Mouse (Mus musculus) telencephalon, adult 2 months (tissue): ENCODE results near the gene Slc17a9.
A peak's percentile ranks its signal among the peaks of the same experiment; 100 is the strongest.

Source experiments
- DNase-seq: peaks from one replicate; pipeline ENCODE4 v3.0.0-alpha.2; 2011; ENCODE audit warnings: low read depth, low spot score

Gene Slc17a9

DNA sequence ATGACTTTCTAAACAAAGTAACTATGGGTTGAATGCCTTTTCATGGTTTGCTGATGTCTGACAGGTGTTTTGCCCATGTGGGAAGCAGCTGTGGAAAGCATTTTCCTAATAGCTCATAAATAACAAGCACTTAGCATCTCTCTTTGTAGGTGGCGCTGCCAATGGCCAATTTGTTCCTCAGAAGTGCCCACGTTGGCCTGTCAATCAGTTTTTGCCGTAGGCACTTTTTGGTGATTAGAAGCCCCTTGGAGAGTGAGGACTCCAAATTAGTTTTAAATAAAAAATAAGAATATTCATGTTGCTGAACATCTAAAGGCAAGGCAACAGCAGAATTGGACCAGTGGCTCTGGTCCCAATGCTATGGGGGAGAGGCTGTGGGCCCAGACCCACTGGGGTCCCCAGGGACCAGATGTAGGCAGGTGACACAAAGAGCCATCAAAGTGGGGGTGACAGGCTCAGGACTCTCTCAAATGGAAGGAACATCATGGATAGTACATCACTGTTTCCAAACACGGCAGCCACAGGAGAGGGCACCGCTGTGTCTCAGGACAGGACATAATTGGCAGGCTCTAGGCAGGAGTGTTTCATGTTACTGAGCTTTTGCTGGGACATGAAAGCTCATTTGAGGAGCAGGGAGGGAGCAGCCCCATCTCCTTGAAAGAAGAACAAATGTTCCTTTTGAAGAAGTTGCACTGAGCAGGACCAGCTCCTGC lies 30.1 kb downstream of the Slc17a9 start:
- DNase-seq: no peak

DNA sequence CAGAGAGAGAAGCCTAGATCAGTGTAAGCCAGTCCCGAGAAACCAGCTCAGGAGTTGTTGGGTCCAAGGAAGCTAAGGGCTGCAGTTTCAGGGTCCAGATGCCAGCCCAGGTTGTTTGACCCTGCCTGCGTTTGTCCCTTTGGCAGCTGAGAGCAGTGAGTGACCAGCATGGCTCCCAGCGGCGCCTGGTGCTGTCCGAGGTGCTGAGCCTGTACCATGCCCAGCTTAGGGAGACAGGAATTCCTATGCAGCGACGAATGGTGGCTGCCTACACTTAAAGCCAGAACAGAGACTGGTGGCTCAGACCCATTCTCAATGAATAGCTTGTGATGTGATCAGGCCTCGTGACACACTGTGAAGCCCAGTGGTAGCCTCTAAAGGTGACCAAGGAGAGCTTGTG lies 30.8 kb downstream of the Slc17a9 start:
- no peak for DNase-seq

DNA sequence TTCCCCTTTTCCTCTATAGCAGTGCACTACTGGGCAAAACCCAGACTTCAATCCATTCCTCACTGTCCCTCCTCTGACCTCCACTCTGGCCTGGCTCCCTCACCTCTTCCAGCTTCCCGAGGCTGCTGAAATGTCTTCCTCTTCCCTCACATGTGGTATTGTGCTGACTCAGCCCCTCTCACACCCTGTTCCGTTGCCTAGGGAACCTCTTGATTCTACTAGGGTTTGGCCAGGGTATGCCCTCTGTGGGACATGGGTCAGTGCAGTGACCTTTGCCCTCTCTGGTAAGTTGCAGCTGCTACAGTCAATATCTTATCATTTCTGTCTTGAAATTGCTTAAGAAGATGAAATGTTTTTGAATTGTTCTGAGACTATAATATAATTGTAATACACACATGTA lies 31.7 kb downstream of the Slc17a9 start:
- DNase-seq: no peak

DNA sequence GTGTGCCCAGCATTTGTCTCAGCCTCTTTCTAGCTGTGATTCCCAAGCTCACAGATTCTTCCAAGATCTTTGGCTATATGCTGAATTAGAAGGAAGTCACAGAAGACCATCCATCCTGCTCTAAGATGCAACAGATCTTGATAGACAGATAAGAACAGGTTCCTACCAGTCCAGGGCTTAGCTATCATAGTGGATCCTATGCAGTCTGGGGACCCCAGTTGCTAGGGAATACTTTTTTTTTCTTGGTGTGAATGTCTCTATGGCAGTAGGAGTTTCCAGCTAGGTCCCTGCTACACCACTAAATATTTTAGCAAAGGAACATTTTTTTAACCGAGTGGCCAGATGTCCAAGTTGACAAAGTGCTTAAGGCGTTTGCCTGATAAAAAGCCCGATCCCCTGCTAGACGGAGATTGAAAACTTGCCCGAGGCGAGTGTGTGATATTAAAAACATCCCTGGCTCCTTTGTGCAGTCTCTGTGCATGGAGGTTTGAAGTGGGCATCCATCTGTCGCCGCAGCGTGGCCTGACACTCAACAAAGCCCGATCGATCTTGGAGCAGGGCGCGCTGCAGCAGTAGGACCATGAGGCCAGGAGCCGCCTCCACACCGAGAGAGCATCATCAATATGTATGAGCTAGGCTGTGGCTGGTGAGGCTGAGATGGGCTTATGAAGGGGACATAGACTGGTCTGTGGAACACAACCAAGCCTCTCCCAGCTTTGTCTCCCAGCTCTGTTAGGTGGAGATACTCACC lies 33.6 kb downstream of the Slc17a9 start:
- no peak for DNase-seq

DNA sequence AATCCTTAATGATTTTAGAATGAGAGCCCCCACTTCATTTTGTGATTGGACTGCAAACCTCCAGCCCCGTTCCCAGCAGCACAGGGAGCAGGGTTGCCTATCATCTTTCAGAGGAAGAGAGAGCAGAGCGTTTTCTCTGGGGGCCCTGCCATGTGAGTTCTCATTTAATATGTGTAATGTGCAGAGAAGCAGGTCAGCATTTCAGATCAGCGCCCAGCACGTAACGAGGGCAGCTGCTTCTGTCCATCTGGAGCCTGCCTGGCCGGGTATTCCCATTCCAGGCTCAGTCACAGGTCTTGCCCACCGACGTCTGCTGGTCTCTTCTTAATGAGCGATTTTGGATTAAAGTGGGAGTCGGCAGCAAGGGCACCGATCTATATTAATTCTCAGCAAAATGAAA lies 39.9 kb downstream of the Slc17a9 start:
- DNase-seq: no peak

DNA sequence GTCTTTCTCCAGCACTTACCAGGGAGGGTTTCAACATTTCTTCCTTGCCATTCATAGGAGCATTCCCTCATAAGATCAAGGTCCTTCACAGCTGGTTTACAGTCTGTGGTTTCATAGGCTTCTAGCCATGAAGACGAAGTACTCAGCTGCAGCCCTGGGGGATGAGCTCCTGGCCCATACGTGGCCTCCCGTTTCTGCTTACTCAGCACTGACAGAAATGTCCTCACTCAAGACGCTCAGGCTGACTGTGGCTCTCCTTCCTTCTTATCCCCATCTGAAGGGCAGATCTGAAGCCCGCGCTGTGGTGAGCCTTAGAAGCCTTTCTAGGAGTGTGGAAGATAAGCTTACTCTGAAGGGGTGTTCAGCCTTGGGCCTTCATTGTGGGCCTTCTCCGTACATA lies 40.6 kb downstream of the Slc17a9 start:
- no peak for DNase-seq

DNA sequence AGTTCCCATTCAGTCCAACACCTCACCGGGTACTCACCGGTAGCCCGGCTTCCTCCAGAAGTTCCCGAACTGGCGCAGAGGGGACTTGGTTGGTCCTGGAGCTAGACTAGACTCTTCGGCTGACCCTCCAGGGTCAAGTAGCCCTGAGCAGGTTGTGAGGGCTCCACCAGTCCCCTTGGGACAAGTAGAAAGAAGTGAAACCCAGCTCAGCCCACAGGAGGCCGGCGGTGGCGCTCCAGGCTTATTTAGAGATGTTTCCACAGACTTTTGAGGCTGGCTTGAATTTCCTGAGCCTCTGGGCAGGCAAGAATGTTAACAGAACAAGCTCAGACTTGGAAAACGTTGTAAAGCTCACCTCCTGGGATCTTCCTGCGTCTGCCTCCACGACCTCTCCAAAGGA lies 50.2 kb downstream of the Slc17a9 start:
- DNase-seq: no peak

DNA sequence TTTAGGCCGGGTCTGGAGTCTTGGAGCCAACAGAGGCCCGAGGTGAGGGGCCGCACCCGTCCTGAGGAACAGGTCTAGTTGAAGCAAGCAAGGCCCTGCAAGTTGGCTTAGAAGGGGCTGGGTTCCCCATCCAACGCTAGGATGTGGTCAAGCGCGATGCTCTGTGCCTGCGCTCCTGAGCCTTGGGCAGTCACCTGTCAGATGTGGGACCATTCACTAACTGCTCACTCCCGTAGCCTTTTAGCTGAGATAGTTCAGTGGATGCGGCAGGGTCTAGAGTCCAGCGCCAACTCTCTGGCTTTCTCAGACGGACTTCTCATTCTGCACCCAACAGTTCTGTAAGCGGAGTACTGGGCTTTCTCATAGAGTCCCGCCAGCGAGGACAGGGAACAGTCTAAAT lies 50.6 kb downstream of the Slc17a9 start:
- DNase-seq: no peak

DNA sequence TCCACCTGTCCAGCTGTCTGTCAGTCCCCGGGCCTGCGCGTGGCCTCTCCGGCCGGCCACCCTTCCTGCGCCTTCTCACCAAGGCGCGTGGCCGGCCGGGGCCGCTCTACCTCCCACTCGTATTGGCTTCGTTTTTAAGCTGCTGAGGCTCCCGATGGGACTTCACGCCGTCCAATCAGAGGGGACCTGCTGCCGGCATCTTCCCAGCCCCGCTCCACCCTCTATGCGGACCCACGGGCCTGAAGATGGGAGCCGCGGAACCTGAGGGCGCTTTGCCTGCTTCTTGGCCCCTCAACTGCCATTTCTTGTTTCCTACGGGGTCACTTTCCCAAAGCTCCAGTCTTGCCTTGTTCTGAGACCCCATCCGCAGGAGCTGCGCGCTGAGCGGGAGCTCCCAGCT lies 51.7 kb downstream of the Slc17a9 start, which contains the start of gene Bhlhe23:
Bhlhe23 (minus strand) TSS at position 108 of the 400 bp plus-strand sequence.
- no peak for DNase-seq

DNA sequence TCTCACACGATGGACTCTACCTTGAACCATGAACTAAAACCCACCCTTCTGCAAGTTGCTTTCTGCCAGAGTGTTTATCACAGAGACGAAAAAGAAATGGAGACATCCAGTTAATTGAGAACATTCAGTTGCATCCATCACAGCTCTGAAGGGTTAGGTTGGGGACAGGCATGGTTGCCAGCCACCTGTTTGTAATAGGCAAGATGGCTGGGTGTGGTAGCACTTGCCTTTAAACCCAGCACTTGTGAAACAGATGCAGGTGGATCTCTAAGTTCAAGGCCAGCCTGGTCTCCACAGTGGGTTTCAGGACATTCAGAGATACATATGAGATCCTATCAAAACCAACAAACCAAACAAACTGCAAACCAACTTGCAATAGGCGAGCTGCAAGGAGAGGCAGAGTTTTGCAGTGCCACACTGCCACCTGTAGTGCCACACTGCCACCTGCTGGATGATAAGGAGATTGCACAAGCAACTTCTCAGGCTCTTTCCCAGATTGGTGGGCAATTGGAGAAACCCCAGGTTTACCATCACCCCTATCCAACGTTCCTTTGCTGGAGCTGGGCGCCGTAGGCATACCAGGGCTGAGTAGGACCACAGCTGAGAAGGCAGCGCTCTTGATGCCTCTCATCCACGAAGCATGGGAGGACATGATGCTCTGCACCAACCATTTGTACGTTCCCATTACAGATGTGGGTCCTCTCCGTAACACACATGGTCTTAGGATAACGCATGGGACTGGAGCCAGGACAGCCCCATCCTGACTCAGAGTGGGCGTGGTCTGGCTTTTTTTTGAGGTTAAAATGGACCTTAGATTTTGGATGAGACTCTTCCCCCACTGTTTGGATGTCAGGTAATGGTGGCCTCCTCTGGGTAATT lies 54.4 kb downstream of the Slc17a9 start:
- DNase-seq: peak; percentile 43

DNA sequence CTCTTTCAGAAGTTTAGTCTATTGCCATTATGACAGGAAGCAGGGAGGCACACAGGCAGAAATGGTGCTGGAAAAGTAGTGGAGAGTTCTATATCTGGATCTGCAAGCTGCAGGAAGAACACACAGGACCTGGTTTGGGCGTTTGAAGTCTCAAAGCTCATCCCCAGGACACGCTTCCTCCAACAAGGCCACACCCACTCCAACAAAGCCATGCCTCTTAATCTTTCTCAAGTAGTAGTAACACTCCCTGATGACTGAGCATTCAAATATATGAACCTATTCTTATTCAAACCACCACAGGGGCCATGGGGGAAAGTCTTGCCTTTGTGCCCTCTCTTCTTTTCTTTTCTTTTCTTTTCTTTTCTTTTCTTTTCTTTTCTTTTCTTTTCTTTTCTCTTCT lies 55.2 kb downstream of the Slc17a9 start:
- DNase-seq: no peak

DNA sequence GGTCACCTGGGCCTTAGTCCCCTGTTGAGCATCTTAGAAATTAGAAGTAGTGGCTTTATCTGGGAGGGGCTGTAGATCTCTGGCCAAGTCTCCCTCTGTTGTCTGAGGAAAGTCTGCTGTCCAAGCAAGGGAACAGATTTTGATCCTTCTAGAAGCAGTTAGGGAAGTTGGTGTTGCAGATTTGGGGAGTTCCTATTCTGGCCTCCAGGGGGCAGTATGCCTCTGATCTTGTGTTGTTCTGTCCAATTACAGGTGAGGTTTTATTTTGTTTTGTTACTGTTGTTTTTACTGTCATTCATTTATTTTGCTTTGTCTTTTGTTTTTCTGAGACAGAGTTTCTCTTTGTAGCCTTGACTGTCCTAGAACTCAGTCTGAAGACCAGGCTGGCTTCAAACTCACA lies 61.7 kb downstream of the Slc17a9 start:
- no peak for DNase-seq

DNA sequence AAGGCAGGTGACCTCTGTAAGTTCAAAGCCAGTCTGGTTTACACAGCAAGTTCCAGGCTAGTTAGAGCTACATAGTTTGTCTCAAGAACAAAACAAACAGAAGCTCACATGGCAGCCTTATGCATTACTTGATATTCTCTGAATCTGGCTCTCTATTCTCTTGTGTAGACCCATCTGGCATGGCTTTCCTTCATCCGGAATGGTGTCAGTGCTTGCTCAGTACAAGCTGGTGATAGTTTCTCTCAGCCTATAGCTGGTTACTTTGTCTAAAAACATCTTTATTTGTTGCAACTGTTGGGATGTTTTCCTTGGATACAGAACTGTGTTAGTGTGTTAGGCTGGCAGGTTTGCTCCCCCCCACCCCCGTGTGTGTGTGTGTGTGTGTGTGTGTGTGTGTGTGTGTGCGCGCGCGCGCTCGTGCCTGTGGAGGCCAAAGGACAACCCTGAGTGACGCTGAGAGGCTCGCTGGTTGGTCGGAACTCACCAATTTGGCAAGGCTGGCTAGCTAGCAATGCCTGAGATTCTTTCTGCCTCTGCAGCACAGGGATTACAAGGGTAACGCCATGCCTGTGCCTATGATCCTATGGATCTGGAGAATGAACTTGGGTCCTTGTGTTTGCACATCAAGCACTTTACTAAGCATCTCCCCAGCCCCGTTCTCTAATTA lies 62.6 kb downstream of the Slc17a9 start:
- DNase-seq: no peak

DNA sequence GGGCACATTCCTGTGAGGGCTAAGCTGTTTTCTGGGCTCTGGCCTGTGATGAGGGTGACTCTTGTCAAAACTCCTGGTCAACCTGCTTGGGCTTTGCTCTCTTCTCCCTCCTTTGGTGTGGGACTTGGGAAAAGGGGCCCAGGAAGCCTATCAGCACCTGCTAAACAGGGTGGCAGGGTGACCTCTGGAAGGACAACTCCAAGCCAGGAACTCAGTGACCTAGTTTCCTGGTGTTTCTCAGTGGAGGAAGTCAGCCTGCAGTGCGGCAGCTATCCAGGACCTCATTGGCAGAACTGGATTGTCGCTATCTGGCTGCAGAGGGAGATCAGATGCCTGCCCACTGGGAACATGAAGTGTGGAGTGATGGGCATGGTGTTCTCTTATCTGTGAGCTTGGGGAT lies 63.3 kb downstream of the Slc17a9 start:
- no peak for DNase-seq

DNA sequence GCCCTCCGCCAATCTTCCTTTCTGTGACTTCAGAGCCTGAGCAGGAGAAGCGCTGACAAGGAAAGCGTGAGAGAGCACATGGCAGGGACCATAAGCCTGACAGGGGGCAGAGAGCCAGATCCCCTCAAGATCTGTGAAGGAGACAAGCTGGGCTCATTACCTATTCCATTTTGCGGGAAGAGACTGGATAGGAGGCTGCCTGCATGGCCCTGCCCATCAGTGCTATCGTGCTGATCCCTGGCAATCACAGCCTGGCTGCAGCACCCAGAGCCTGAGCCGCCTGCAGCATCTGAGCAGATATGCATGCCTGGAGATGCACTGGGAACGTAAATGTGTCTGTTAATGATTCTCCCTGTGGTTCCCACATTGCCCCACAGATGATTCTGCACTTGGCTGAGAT lies 63.8 kb downstream of the Slc17a9 start:
- no peak for DNase-seq

DNA sequence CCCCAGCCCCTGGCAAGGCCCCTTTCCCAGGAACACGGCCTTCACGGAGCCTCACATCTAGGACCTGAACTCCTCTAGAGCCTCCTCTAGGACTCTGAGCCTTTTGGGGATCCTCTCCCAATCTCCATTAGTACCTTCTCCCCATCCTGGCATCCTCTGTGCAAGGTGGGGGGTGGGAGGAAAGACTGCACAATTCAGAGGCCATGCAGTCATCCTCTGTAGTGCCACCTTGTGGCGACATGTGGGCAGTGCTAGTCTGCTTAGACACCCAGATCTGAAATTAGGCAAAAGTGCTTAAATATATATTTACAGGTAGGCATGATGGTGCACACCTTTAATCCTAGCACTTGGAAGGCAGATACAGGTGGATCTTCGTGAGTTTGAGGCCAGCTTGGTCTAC lies 66.6 kb downstream of the Slc17a9 start:
- DNase-seq: no peak
